Comparison of ENCODE assay signal across 11 mouse cellular contexts in genomic region chr4:141311506-141311905, GRCm38 (mm10). TPM values are rescaled to one million over a fixed set of nuclear protein-coding genes. Genes with fewer than 3 reads are reported as not detected.
A peak's percentile ranks its signal among the peaks of the same experiment; 100 is the strongest.
DNase-seq lines count a peak whose midpoint lies in the region; ATAC-seq and TF ChIP-seq lines count a peak whose summit lies in the region.
"Had no signal": no experiment of that assay in that cellular context is flagged by ENCODE, and none has a peak within 500 bp of the region (broad histone marks: within the 10 kb centered on the region; RNA-seq: fewer than 3 reads in every experiment).

No protein-coding gene starts in this region.

- WGBS in kidney, adult 2 months, result 40% methylated on average over 6 of the region's 6 CpGs
- 59% methylated on average over 6 of the region's 6 CpGs for WGBS in embryonic facial prominence, embryonic 12.5 days
- 41% methylated on average over 6 of the region's 6 CpGs for WGBS in kidney, embryonic 15.5 days
- 58% methylated on average over 6 of the region's 6 CpGs for WGBS in midbrain, embryonic 15.5 days

- H3K9ac ChIP-seq in embryonic facial prominence, embryonic 12.5 days, result no peak overlapping the region
- 0 out of 2 replicates have a peak overlapping the region, but pooled peaks have one; percentile 12 for H3K9ac ChIP-seq in kidney, embryonic 15.5 days
- H3K9ac ChIP-seq in midbrain, embryonic 15.5 days, result no peak overlapping the region
- H3K9ac ChIP-seq: forebrain, embryonic 13.5 days had no signal

- no peaks in the 10 kb centered on the region for H3K27me3 ChIP-seq in kidney, adult 2 months (replicated peaks; ENCODE audit: control insufficient read depth, insufficient read depth, low read length)
- H3K27me3 ChIP-seq in embryonic facial prominence, embryonic 12.5 days, result no peaks in the 10 kb centered on the region
- no peaks in the 10 kb centered on the region for H3K27me3 ChIP-seq in kidney, embryonic 15.5 days
- no peaks in the 10 kb centered on the region for H3K27me3 ChIP-seq in midbrain, embryonic 15.5 days (replicated peaks)
- H3K27me3 ChIP-seq: forebrain, embryonic 13.5 days had no signal

- no peak overlapping the region for H3K4me3 ChIP-seq in kidney, adult 2 months (ENCODE audit: insufficient read depth, low read depth, low read length)
- no peak overlapping the region for H3K4me3 ChIP-seq in embryonic facial prominence, embryonic 12.5 days
- no peak overlapping the region for H3K4me3 ChIP-seq in kidney, embryonic 15.5 days (replicated peaks)
- no peak overlapping the region for H3K4me3 ChIP-seq in midbrain, embryonic 15.5 days
- H3K4me3 ChIP-seq: forebrain, embryonic 13.5 days had no signal

- no peak for ATAC-seq in embryonic facial prominence, embryonic 12.5 days (ENCODE audit: insufficient number of reproducible peaks, insufficient read depth, low FRiP score, low TSS enrichment)
- no peak for ATAC-seq in kidney, embryonic 15.5 days (replicated peaks; ENCODE audit: low FRiP score)
- ATAC-seq in midbrain, embryonic 15.5 days (replicated peaks), result 0 out of 2 replicates have a peak, but pooled peaks have one; percentile 15
- ATAC-seq: forebrain, embryonic 13.5 days had no signal

- peaks cover 39% of the 10 kb centered on the region for H3K4me1 ChIP-seq in kidney, adult 2 months (ENCODE audit: control insufficient read depth, insufficient read depth, low read length)
- peaks cover 44% of the 10 kb centered on the region for H3K4me1 ChIP-seq in embryonic facial prominence, embryonic 12.5 days
- H3K4me1 ChIP-seq in kidney, embryonic 15.5 days, result peaks cover 92% of the 10 kb centered on the region
- H3K4me1 ChIP-seq in midbrain, embryonic 15.5 days, result peaks cover 47% of the 10 kb centered on the region

- no peak overlapping the region for H3K4me2 ChIP-seq in embryonic facial prominence, embryonic 12.5 days (replicated peaks)
- H3K4me2 ChIP-seq in kidney, embryonic 15.5 days, result peak overlapping the region; percentile 19; the same call in 1 of the 2 replicates
- H3K4me2 ChIP-seq in midbrain, embryonic 15.5 days, result no peak overlapping the region
- H3K4me2 ChIP-seq: forebrain, embryonic 13.5 days had no signal

- no peak for TF ChIP-seq CTCF in kidney, adult 2 months (conservative IDR thresholded peaks at IDR 0.05; ENCODE audit: insufficient read depth, insufficient read length, low read depth, low read length)

- TF ChIP-seq POLR2A in kidney, adult 2 months (IDR thresholded peaks at IDR 0.05; ENCODE audit: low read depth, low read length), result no peak

- peak; percentile 42 for DNase-seq in kidney, adult 2 months
- DNase-seq in kidney, adult 8-10 months, result no peak
- DNase-seq in layer of hippocampus, adult 9-11 months, result no peak
- no peak for DNase-seq in embryo, embryonic 10.5 days (ENCODE audit: low spot score)
- DNase-seq in thymus, postnatal 25 days, result no peak
- DNase-seq: cerebellum, adult 9-11 months had no signal

- H3K9me3 ChIP-seq in embryonic facial prominence, embryonic 12.5 days, result no peaks in the 10 kb centered on the region
- H3K9me3 ChIP-seq in kidney, embryonic 15.5 days (replicated peaks), result no peaks in the 10 kb centered on the region
- H3K9me3 ChIP-seq in midbrain, embryonic 15.5 days, result no peaks in the 10 kb centered on the region
- H3K9me3 ChIP-seq: forebrain, embryonic 13.5 days had no signal

- no peaks in the 10 kb centered on the region for H3K36me3 ChIP-seq in kidney, adult 2 months (ENCODE audit: control insufficient read depth, insufficient read depth, low read length)
- H3K36me3 ChIP-seq in embryonic facial prominence, embryonic 12.5 days, result 0 out of 2 replicates have a peak, but pooled peaks cover 6% of the 10 kb centered on the region
- peaks cover 21% of the 10 kb centered on the region for H3K36me3 ChIP-seq in kidney, embryonic 15.5 days
- H3K36me3 ChIP-seq in midbrain, embryonic 15.5 days (replicated peaks), result no peaks in the 10 kb centered on the region

- no peak overlapping the region for H3K27ac ChIP-seq in kidney, adult 2 months (ENCODE audit: insufficient read depth, low read depth, low read length)
- H3K27ac ChIP-seq in embryonic facial prominence, embryonic 12.5 days, result 0 out of 2 replicates have a peak overlapping the region, but pooled peaks have one; percentile 5
- H3K27ac ChIP-seq in kidney, embryonic 15.5 days, result peak overlapping the region; percentile 87
- H3K27ac ChIP-seq in midbrain, embryonic 15.5 days, result 0 out of 2 replicates have a peak overlapping the region, but pooled peaks have one; percentile 40
- H3K27ac ChIP-seq: forebrain, embryonic 13.5 days had no signal

RNA-seq across cellular contexts. Expression of gene Epha2, which starts 10.5 kb away (rescaled TPM):
- 8.1 and 9.6 TPM in 2 replicates for polyA plus RNA-seq in kidney, adult 2 months (2012; rRNA removed)
- 3.4 and 3.5 TPM in 2 replicates for polyA plus RNA-seq in embryonic facial prominence, embryonic 12.5 days (2016; fragmentation: Nextera tagmentation; extraction: Ambion mirVana)
- 6.8 and 7.1 TPM in 2 replicates for polyA plus RNA-seq in kidney, embryonic 15.5 days (2015; fragmentation: Nextera tagmentation; extraction: Ambion mirVana)
- polyA plus RNA-seq in midbrain, embryonic 15.5 days (2015; fragmentation: Nextera tagmentation; extraction: Ambion mirVana), result 1.6 and 1.7 TPM in 2 replicates

RNA-seq across cellular contexts. Expression of gene Fam131c, which starts 56.5 kb away (rescaled TPM):
- 1.8 and 2.0 TPM in 2 replicates for polyA plus RNA-seq in kidney, adult 2 months (2012; rRNA removed)
- polyA plus RNA-seq in embryonic facial prominence, embryonic 12.5 days (2016; fragmentation: Nextera tagmentation; extraction: Ambion mirVana), result 0.98 and 1.1 TPM in 2 replicates
- 2.0 and 2.4 TPM in 2 replicates for polyA plus RNA-seq in kidney, embryonic 15.5 days (2015; fragmentation: Nextera tagmentation; extraction: Ambion mirVana)
- polyA plus RNA-seq in midbrain, embryonic 15.5 days (2015; fragmentation: Nextera tagmentation; extraction: Ambion mirVana), result 42.0 and 44.3 TPM in 2 replicates
- polyA plus RNA-seq: liver, embryonic 16.5 days had no signal

Comparison
In these comparisons a context has a peak if more than half of its experiments do, and no peak if none do; other contexts are left out.
1. RNA of gene Fam131c, which starts 56.5 kb away (polyA plus RNA-seq): 42.0 to 44.3 TPM in midbrain, embryonic 15.5 days; 2.0 to 2.4 TPM in kidney, embryonic 15.5 days, 1.8 to 2.0 TPM in kidney, adult 2 months and 0.98 to 1.1 TPM in embryonic facial prominence, embryonic 12.5 days; every median in the first group is over 10 times any median in the second.